Mouse (Mus musculus) midbrain, postnatal 0 days (tissue): ENCODE results near the gene Atp5b. TPM values are rescaled to one million over a fixed set of nuclear protein-coding genes. Genes with fewer than 3 reads are reported as not detected.
"Not testable (repeated sequence)": the region's sequence is repeated elsewhere in the genome, so short reads cannot be mapped to it uniquely, and the experiment has no call there.

ENCODE experiments used
- ATAC-seq: fragments of 200-750 bp; cut with Nextera tagmentation; 2 replicates; pipeline ENCODE4 v1.8.0; 2017; ENCODE audit warnings: moderate number of reproducible peaks, mild to moderate bottlenecking, moderate TSS enrichment, moderate library complexity; ENCODE audit not compliant: low FRiP score
- DNase-seq: peaks from one replicate; pipeline ENCODE4 v3.0.0-alpha.2; 2015; ENCODE audit warnings: low spot score
- H3K27ac ChIP-seq: fragments of 300-500 bp; sonication (generic); 2 replicates; pipeline ENCODE4 v1.5.1; 2014; ENCODE audit warnings: low read depth, mild to moderate bottlenecking, low read length, mixed read lengths
- H3K27me3 ChIP-seq: fragments of 300-500 bp; sonication (generic); 2 replicates; pipeline ENCODE4 v1.6.1; 2014; ENCODE audit warnings: low read length, control low read depth, mixed read lengths; ENCODE audit not compliant: insufficient read depth
- H3K36me3 ChIP-seq: fragments of 300-500 bp; sonication (generic); 2 replicates; pipeline ENCODE4 v1.6.1; 2014; ENCODE audit warnings: low read length, control low read depth, mixed read lengths; ENCODE audit not compliant: insufficient read depth
- H3K4me1 ChIP-seq: fragments of 300-500 bp; sonication (generic); 2 replicates; pipeline ENCODE4 v1.6.1; 2014; ENCODE audit warnings: mild to moderate bottlenecking, control low read depth, antibody characterized with exemption, low read length, mixed read lengths; ENCODE audit not compliant: insufficient read depth
- H3K4me2 ChIP-seq: fragments of 300-500 bp; sonication (generic); 2 replicates; pipeline ENCODE4 v1.6.1; 2014; ENCODE audit warnings: low read depth, mild to moderate bottlenecking, low read length, mixed read lengths; ENCODE audit not compliant: poor library complexity, severe bottlenecking
- H3K4me3 ChIP-seq: fragments of 300-500 bp; sonication (generic); 2 replicates; pipeline ENCODE4 v1.5.1; 2014; ENCODE audit warnings: low read depth, mild to moderate bottlenecking, low read length, moderate library complexity
- H3K9ac ChIP-seq: fragments of 300-500 bp; sonication (generic); replicated peaks from 2 replicates; pipeline ENCODE4 v1.6.1; 2014; ENCODE audit warnings: mild to moderate bottlenecking, low read length, moderate library complexity, mixed read lengths; ENCODE audit not compliant: poor library complexity, severe bottlenecking
- H3K9me3 ChIP-seq: fragments of 300-500 bp; sonication (generic); 2 replicates; pipeline ENCODE4 v1.6.1; 2016; ENCODE audit warnings: low read length, control low read depth
- CTCF ChIP-seq: IDR thresholded peaks from 2 replicates; pipeline ENCODE4 v1.5.1; 2016; ENCODE audit warnings: antibody characterized with exemption, mild to moderate bottlenecking
- WGBS: fragments of 180-500 bp; shearing (Covaris S2); extraction: QIAGEN DNeasy Blood & Tissue Kit; methylation state at CpG from one replicate; pipeline ENCODE4 v1.1.7; 2014; 5-methylcytosine and 5-hydroxymethylcytosine counted together
- polyA plus RNA-seq: library from polyadenylated mRNA; unstranded; fragments of >200 nt; fragmentation: Nextera tagmentation; extraction: Ambion mirVana; gene quantifications from 2 replicates; pipeline ENCODE4 v1.2.1, GENCODE M21; 2015
- total RNA-seq: library from RNA; depleted of rRNA; stranded (reverse); fragments of >200 nt; gene quantifications from 2 replicates; pipeline ENCODE4 v1.2.3, GENCODE M21; 2014

The Atp5b gene
- total and polyA plus RNA-seq, 2 experiments from 2014 or later: 2,103 to 6,126 TPM

GRCm38 (mm10) chr10:128080496-128080895 lies 2.6 kb upstream of the Atp5b start:
- H3K4me1 ChIP-seq: peaks cover 10% of the 10 kb centered on the region; the same call in 1 of the 2 replicates
- H3K4me3 ChIP-seq: no peak overlapping the region
- WGBS: 80% methylated on average over 1 of the region's 1 CpGs
- H3K9me3 ChIP-seq: no peaks in the 10 kb centered on the region
- H3K36me3 ChIP-seq: peaks cover 11% of the 10 kb centered on the region
- TF ChIP-seq CTCF: peak; percentile 48; the same call in 1 of the 2 replicates
- no peak overlapping the region for H3K27ac ChIP-seq
- no peaks in the 10 kb centered on the region for H3K27me3 ChIP-seq
- H3K9ac ChIP-seq: no peak overlapping the region
- no peak overlapping the region for H3K4me2 ChIP-seq
- DNase-seq: no peak
- ATAC-seq: no peak

GRCm38 (mm10) chr10:128081807-128082476 lies 1.1 kb upstream of the Atp5b start:
- peak overlapping the region; percentile 53 for H3K4me2 ChIP-seq
- no peak overlapping the region for H3K9ac ChIP-seq
- H3K36me3 ChIP-seq: peaks cover 24% of the 10 kb centered on the region
- no peak for TF ChIP-seq CTCF
- peak overlapping the region; percentile 73 for H3K27ac ChIP-seq
- no peak for ATAC-seq
- no peaks in the 10 kb centered on the region for H3K27me3 ChIP-seq
- no peak for DNase-seq
- H3K4me3 ChIP-seq: peak overlapping the region; percentile 93
- peaks cover 10% of the 10 kb centered on the region; the same call in 1 of the 2 replicates for H3K4me1 ChIP-seq
- no peaks in the 10 kb centered on the region for H3K9me3 ChIP-seq
- 61% methylated on average over 6 of the region's 6 CpGs for whole genome bisulfite sequencing

- peaks cover 19% of the 10 kb centered on the region for H3K36me3 ChIP-seq
- no peaks in the 10 kb centered on the region for H3K9me3 ChIP-seq
- peak overlapping the region; percentile 53 for H3K4me2 ChIP-seq
- peak overlapping the region; percentile 93 for H3K4me3 ChIP-seq
- no peaks in the 10 kb centered on the region for H3K27me3 ChIP-seq
- DNase-seq: no peak
- ATAC-seq: no peak
- peak overlapping the region; percentile 57 for H3K9ac ChIP-seq
- WGBS: 15% methylated on average over 9 of the region's 9 CpGs
- TF ChIP-seq CTCF: no peak
- H3K27ac ChIP-seq: peak overlapping the region; percentile 73
- peaks cover 10% of the 10 kb centered on the region; the same call in 1 of the 2 replicates for H3K4me1 ChIP-seq
These were observed 630 bp upstream of the Atp5b start for GRCm38 (mm10) chr10:128082477-128082808.

- Histone ChIP-seq H3K4me3 (peak overlapping the region; percentile 93), H3K4me1 (peaks cover 10% of the 10 kb centered on the region; the same call in 1 of the 2 replicates), H3K9me3 (no peaks in the 10 kb centered on the region), H3K27ac (peak overlapping the region; percentile 95), H3K36me3 (peaks cover 30% of the 10 kb centered on the region), H3K9ac (peak overlapping the region; percentile 98), H3K27me3 (no peaks in the 10 kb centered on the region), H3K4me2 (peak overlapping the region; percentile 88)
- WGBS: under 1% methylated on average over 22 of the region's 22 CpGs
- no peak for TF ChIP-seq CTCF
- DNase-seq (peak; percentile 10), ATAC-seq (peak; percentile 4; the same call in 1 of the 2 replicates)
These were observed 615 bp downstream of the Atp5b start for GRCm38 (mm10) chr10:128083688-128084087.

- peak; percentile 30 for DNase-seq
- peaks cover 10% of the 10 kb centered on the region; the same call in 1 of the 2 replicates for H3K4me1 ChIP-seq
- peak overlapping the region; percentile 95 for H3K27ac ChIP-seq
- H3K27me3 ChIP-seq: no peaks in the 10 kb centered on the region
- H3K36me3 ChIP-seq: peaks cover 35% of the 10 kb centered on the region
- peak overlapping the region; percentile 88 for H3K4me2 ChIP-seq
- TF ChIP-seq CTCF: no peak
- ATAC-seq: no peak
- WGBS: 4% methylated on average over 3 of the region's 3 CpGs
- H3K9me3 ChIP-seq: no peaks in the 10 kb centered on the region
- peak overlapping the region; percentile 98 for H3K9ac ChIP-seq
- H3K4me3 ChIP-seq: peak overlapping the region; percentile 93
These were observed 1.1 kb downstream of the Atp5b start for GRCm38 (mm10) chr10:128084160-128084559.

GRCm38 (mm10) chr10:128086391-128086790 lies 3.3 kb downstream of the Atp5b start:
- 77% methylated on average over 6 of the region's 6 CpGs for WGBS
- Histone ChIP-seq H3K4me1 (peaks cover 12% of the 10 kb centered on the region; the same call in 1 of the 2 replicates), H3K4me3 (no peak overlapping the region), H3K9me3 (no peaks in the 10 kb centered on the region), H3K36me3 (peaks cover 46% of the 10 kb centered on the region), H3K27me3 (no peaks in the 10 kb centered on the region), H3K27ac (no peak overlapping the region), H3K9ac (no peak overlapping the region), H3K4me2 (no peak overlapping the region)
- peak; percentile 68 for TF ChIP-seq CTCF
- no peak for ATAC-seq
- peak; percentile 64 for DNase-seq

- not testable (repeated sequence) for H3K4me2 ChIP-seq, DNase-seq, H3K27ac ChIP-seq, H3K9ac ChIP-seq, ATAC-seq, H3K27me3 ChIP-seq, H3K4me3 ChIP-seq, H3K9me3 ChIP-seq
- H3K36me3 ChIP-seq: peaks cover 46% of the 10 kb centered on the region
- WGBS: 86% methylated on average over 2 of the region's 2 CpGs
- peaks cover 14% of the 10 kb centered on the region for H3K4me1 ChIP-seq
These were observed 4.1 kb downstream of the Atp5b start for GRCm38 (mm10) chr10:128087216-128087615.
